Mouse (Mus musculus) midbrain, postnatal 0 days (tissue): ENCODE measurements around the gene Coa4. TPM values are rescaled to one million over a fixed set of nuclear protein-coding genes. Genes with fewer than 3 reads are reported as not detected.

Experiments used
- ATAC-seq: fragments of 200-750 bp; cut with Nextera tagmentation; 2 replicates; pipeline ENCODE4 v1.8.0; 2017; ENCODE audit warnings: moderate number of reproducible peaks, mild to moderate bottlenecking, moderate TSS enrichment, moderate library complexity; ENCODE audit not compliant: low FRiP score
- DNase-seq: peaks from one replicate; pipeline ENCODE4 v3.0.0-alpha.2; 2015; ENCODE audit warnings: low spot score
- H3K27ac ChIP-seq: fragments of 300-500 bp; sonication (generic); 2 replicates; pipeline ENCODE4 v1.5.1; 2014; ENCODE audit warnings: low read depth, mild to moderate bottlenecking, low read length, mixed read lengths
- H3K27me3 ChIP-seq: fragments of 300-500 bp; sonication (generic); 2 replicates; pipeline ENCODE4 v1.6.1; 2014; ENCODE audit warnings: low read length, control low read depth, mixed read lengths; ENCODE audit not compliant: insufficient read depth
- H3K36me3 ChIP-seq: fragments of 300-500 bp; sonication (generic); 2 replicates; pipeline ENCODE4 v1.6.1; 2014; ENCODE audit warnings: low read length, control low read depth, mixed read lengths; ENCODE audit not compliant: insufficient read depth
- H3K4me1 ChIP-seq: fragments of 300-500 bp; sonication (generic); 2 replicates; pipeline ENCODE4 v1.6.1; 2014; ENCODE audit warnings: mild to moderate bottlenecking, control low read depth, antibody characterized with exemption, low read length, mixed read lengths; ENCODE audit not compliant: insufficient read depth
- H3K4me2 ChIP-seq: fragments of 300-500 bp; sonication (generic); 2 replicates; pipeline ENCODE4 v1.6.1; 2014; ENCODE audit warnings: low read depth, mild to moderate bottlenecking, low read length, mixed read lengths; ENCODE audit not compliant: poor library complexity, severe bottlenecking
- H3K4me3 ChIP-seq: fragments of 300-500 bp; sonication (generic); 2 replicates; pipeline ENCODE4 v1.5.1; 2014; ENCODE audit warnings: low read depth, mild to moderate bottlenecking, low read length, moderate library complexity
- H3K9ac ChIP-seq: fragments of 300-500 bp; sonication (generic); replicated peaks from 2 replicates; pipeline ENCODE4 v1.6.1; 2014; ENCODE audit warnings: mild to moderate bottlenecking, low read length, moderate library complexity, mixed read lengths; ENCODE audit not compliant: poor library complexity, severe bottlenecking
- H3K9me3 ChIP-seq: fragments of 300-500 bp; sonication (generic); 2 replicates; pipeline ENCODE4 v1.6.1; 2016; ENCODE audit warnings: low read length, control low read depth
- CTCF ChIP-seq: IDR thresholded peaks from 2 replicates; pipeline ENCODE4 v1.5.1; 2016; ENCODE audit warnings: antibody characterized with exemption, mild to moderate bottlenecking
- WGBS: fragments of 180-500 bp; shearing (Covaris S2); extraction: QIAGEN DNeasy Blood & Tissue Kit; methylation state at CpG from one replicate; pipeline ENCODE4 v1.1.7; 2014; 5-methylcytosine and 5-hydroxymethylcytosine counted together
- polyA plus RNA-seq: library from polyadenylated mRNA; unstranded; fragments of >200 nt; fragmentation: Nextera tagmentation; extraction: Ambion mirVana; gene quantifications from 2 replicates; pipeline ENCODE4 v1.2.1, GENCODE M21; 2015
- total RNA-seq: library from RNA; depleted of rRNA; stranded (reverse); fragments of >200 nt; gene quantifications from 2 replicates; pipeline ENCODE4 v1.2.3, GENCODE M21; 2014

The Coa4 gene
- total and polyA plus RNA-seq, 2 experiments from 2014 or later: 3.9 to 6.5 TPM

- H3K4me3 ChIP-seq: no peak overlapping the region
- ATAC-seq (no peak), DNase-seq (no peak)
- H3K36me3 ChIP-seq: 0 out of 2 replicates have a peak, but pooled peaks cover 3% of the 10 kb centered on the region
- no peak for TF ChIP-seq CTCF
- no peaks in the 10 kb centered on the region for H3K9me3 ChIP-seq
- H3K4me2 ChIP-seq: no peak overlapping the region
- no peak overlapping the region for H3K9ac ChIP-seq
- 80% methylated on average over 6 of the region's 6 CpGs for WGBS
- 0 out of 2 replicates have a peak, but pooled peaks cover under 1% of the 10 kb centered on the region for H3K4me1 ChIP-seq
- H3K27me3 ChIP-seq: no peaks in the 10 kb centered on the region
- no peak overlapping the region for H3K27ac ChIP-seq
Observed at GRCm38 (mm10) chr7:100501027-100501843, 35.6 kb upstream of the Coa4 start.

DNA sequence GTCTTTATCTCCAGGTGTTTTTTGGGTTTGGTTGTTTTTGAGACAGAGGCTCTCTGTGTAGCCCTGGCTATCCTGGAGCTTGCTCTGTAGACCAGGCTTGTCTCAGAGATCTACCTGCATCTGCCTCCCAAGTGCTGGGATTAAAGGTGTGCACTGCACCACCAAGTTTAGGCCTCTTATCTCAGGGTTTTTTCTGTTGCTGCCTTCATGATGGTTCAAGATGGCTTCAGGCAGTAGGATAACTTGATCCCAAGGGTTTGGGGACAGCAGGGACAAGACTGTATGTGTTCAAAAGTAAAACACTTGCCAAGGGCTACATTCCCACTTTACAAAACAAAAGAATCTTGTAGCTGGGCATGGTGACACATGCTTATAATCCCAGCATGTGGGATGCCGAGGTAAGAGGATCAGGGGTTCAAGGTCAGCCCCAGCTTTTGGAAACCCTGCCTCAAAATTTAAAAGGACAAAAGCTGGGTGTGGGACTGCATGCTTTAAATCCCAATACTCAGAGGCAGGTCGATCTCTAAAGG is 35.0 kb upstream of the Coa4 start:
- DNase-seq (no peak), ATAC-seq (no peak)
- no peak overlapping the region for H3K4me3 ChIP-seq
- H3K9me3 ChIP-seq: no peaks in the 10 kb centered on the region
- no peaks in the 10 kb centered on the region for H3K4me1 ChIP-seq
- WGBS: 57% methylated on average over 2 of the region's 2 CpGs
- H3K36me3 ChIP-seq: 0 out of 2 replicates have a peak, but pooled peaks cover 3% of the 10 kb centered on the region
- no peak for TF ChIP-seq CTCF
- no peaks in the 10 kb centered on the region for H3K27me3 ChIP-seq
- H3K4me2 ChIP-seq: no peak overlapping the region
- no peak overlapping the region for H3K9ac ChIP-seq
- no peak overlapping the region for H3K27ac ChIP-seq

DNA sequence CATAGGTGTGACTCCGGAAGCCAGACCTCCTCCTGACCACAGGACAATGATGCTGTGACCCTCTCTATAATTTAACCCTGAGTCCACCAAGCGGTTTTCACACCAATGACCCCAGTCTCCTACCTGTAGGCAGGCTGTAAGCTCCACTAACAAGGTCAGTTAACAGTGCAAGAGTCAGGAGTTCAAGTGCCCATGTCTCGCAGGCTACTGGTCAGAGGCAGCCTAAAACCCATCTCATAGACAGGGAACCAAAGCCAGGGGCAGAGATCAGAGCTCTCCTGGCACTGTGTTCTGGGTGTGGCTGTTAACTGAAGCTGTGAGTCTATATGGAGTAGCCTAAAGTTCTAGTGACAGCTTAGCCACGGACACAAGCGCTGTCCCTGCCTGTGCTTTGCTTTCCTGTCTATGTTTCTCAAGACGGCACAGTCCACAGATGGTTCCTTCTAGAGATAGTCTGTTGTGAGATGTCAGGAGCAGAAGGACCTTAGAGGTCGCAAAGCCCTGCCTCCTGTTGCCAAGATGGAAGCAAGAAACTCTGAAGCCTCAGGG is 34.4 kb upstream of the Coa4 start:
- Histone ChIP-seq H3K27ac (no peak overlapping the region), H3K4me1 (no peaks in the 10 kb centered on the region), H3K9ac (no peak overlapping the region), H3K27me3 (no peaks in the 10 kb centered on the region), H3K36me3 (0 out of 2 replicates have a peak, but pooled peaks cover 3% of the 10 kb centered on the region), H3K4me3 (no peak overlapping the region), H3K4me2 (no peak overlapping the region), H3K9me3 (no peaks in the 10 kb centered on the region)
- no peak for DNase-seq
- TF ChIP-seq CTCF: no peak
- WGBS: 86% methylated on average over 7 of the region's 7 CpGs
- no peak for ATAC-seq

GRCm38 (mm10) chr7:100503076-100503475 is 33.8 kb upstream of the Coa4 start:
- no peak for ATAC-seq

GRCm38 (mm10) chr7:100504740-100505487 is 32.0 kb upstream of the Coa4 start:
- no peak for TF ChIP-seq CTCF
- Histone ChIP-seq H3K27me3 (no peaks in the 10 kb centered on the region), H3K9me3 (no peaks in the 10 kb centered on the region), H3K36me3 (no peaks in the 10 kb centered on the region), H3K9ac (no peak overlapping the region), H3K4me3 (no peak overlapping the region), H3K27ac (no peak overlapping the region), H3K4me1 (no peaks in the 10 kb centered on the region), H3K4me2 (no peak overlapping the region)
- ATAC-seq (no peak), DNase-seq (no peak)
- 86% methylated on average over 13 of the region's 13 CpGs for WGBS

More at GRCm38 (mm10) chr7:100503076-100503475, 33.8 kb upstream of the Coa4 start:
- no peak overlapping the region for H3K9ac ChIP-seq
- no peak for DNase-seq
- H3K4me3 ChIP-seq: no peak overlapping the region
- H3K27me3 ChIP-seq: no peaks in the 10 kb centered on the region
- 94% methylated on average over 5 of the region's 5 CpGs for WGBS
- no peak overlapping the region for H3K27ac ChIP-seq
- H3K4me1 ChIP-seq: no peaks in the 10 kb centered on the region
- H3K36me3 ChIP-seq: no peaks in the 10 kb centered on the region
- TF ChIP-seq CTCF: no peak
- H3K9me3 ChIP-seq: no peaks in the 10 kb centered on the region
- no peak overlapping the region for H3K4me2 ChIP-seq
